Mouse (Mus musculus): ENCODE results near the gene Il27ra.

DNA sequence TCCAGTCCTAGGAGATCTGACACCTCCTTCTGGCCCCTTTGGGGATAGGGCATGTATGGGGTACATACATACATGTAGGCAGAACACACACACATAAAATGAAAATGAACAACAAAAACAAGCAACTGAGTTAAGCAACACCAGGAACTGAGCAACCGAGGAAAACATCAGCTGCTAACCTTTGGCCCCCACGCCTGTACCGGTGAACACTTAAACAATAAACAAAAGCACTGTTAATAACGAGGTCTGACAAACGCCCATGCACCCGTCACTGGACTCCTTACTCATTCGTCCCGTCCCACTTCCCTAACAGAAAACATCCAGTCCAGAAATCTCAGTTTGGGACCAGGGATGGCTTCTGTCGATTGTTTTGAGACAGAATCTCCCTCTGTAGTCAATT lies 46.9 kb upstream of the Il27ra start:
- TF ChIP-seq CTCF (IDR thresholded peaks at IDR 0.05) = no peak
- no peak for TF ChIP-seq EP300 (IDR thresholded peaks at IDR 0.05)
